Mouse (Mus musculus) forebrain, embryonic 15.5 days (tissue): ENCODE data around the gene Gm27021. TPM values are rescaled to one million over a fixed set of nuclear protein-coding genes. Genes with fewer than 3 reads are reported as not detected.

Source experiments
- ATAC-seq: fragments of 200-750 bp; cut with Nextera tagmentation; replicated peaks from 2 replicates; pipeline ENCODE4 v1.8.0; 2017; ENCODE audit warnings: mild to moderate bottlenecking, moderate TSS enrichment, moderate library complexity
- H3K27ac ChIP-seq: fragments of 300-500 bp; sonication (generic); replicated peaks from 2 replicates; pipeline ENCODE4 v1.5.1; 2015; ENCODE audit warnings: mild to moderate bottlenecking, inconsistent platforms
- H3K27me3 ChIP-seq: fragments of 300-500 bp; sonication (generic); 2 replicates; pipeline ENCODE4 v1.6.1; 2015; ENCODE audit warnings: inconsistent platforms
- H3K36me3 ChIP-seq: fragments of 300-500 bp; sonication (generic); 2 replicates; pipeline ENCODE4 v1.6.1; 2015; ENCODE audit warnings: mild to moderate bottlenecking, inconsistent platforms
- H3K4me1 ChIP-seq: fragments of 300-500 bp; sonication (generic); 2 replicates; pipeline ENCODE4 v1.6.1; 2015; ENCODE audit warnings: inconsistent platforms
- H3K4me2 ChIP-seq: fragments of 300-500 bp; sonication (generic); replicated peaks from 2 replicates; pipeline ENCODE4 v1.6.1; 2015; ENCODE audit warnings: mild to moderate bottlenecking, inconsistent platforms
- H3K4me3 ChIP-seq: fragments of 300-500 bp; sonication (generic); 2 replicates; pipeline ENCODE4 v1.5.1; 2015; ENCODE audit warnings: mild to moderate bottlenecking, inconsistent platforms
- H3K9ac ChIP-seq: fragments of 300-500 bp; sonication (generic); replicated peaks from 2 replicates; pipeline ENCODE4 v1.6.1; 2015; ENCODE audit warnings: mild to moderate bottlenecking, inconsistent platforms
- H3K9me3 ChIP-seq: fragments of 300-500 bp; sonication (generic); 2 replicates; pipeline ENCODE4 v1.6.1; 2016; ENCODE audit warnings: inconsistent platforms
- WGBS: fragments of 180-500 bp; shearing (Covaris S2); methylation state at CpG from one replicate; pipeline ENCODE4 v1.1.7; 2015; ENCODE audit warnings: mixed read lengths; 5-methylcytosine and 5-hydroxymethylcytosine counted together
- polyA plus RNA-seq: library from polyadenylated mRNA; unstranded; fragments of >200 nt; fragmentation: Nextera tagmentation; extraction: Ambion mirVana; gene quantifications from 2 replicates; pipeline ENCODE4 v1.2.1, GENCODE M21; 2015

Gene Gm27021
- polyA plus RNA-seq, 1 experiment from 2014 or later, result 6.6 TPM

DNA sequence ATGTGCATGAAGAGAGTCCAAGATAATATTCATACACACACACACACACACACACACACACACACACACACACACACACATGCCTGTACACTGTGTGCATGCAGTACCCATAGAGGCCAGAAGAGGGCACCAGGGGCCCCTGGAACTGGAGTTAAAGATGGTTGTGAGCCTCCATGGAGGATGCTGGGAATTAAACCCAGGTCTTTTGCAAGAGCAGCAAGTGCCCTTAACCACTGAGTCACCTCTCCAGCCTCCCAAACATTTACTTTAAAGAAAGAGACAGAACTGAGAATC is 30.0 kb upstream of the Gm27021 start:
- no peak overlapping the region for H3K9ac ChIP-seq
- no peaks in the 10 kb centered on the region for H3K27me3 ChIP-seq
- no peaks in the 10 kb centered on the region for H3K36me3 ChIP-seq
- peaks cover 8% of the 10 kb centered on the region for H3K4me1 ChIP-seq
- no peak overlapping the region for H3K4me3 ChIP-seq
- no peak overlapping the region for H3K27ac ChIP-seq
- H3K4me2 ChIP-seq, result no peak overlapping the region
- no peaks in the 10 kb centered on the region for H3K9me3 ChIP-seq
- ATAC-seq, result no peak

GRCm38 (mm10) chr8:120697154-120697978 is 29.5 kb upstream of the Gm27021 start:
- no peaks in the 10 kb centered on the region for H3K9me3 ChIP-seq
- H3K9ac ChIP-seq, result no peak overlapping the region
- no peaks in the 10 kb centered on the region for H3K36me3 ChIP-seq
- ATAC-seq, result no peak
- H3K4me2 ChIP-seq, result no peak overlapping the region
- no peak overlapping the region for H3K4me3 ChIP-seq
- WGBS, result 77% methylated on average over 17 of the region's 17 CpGs
- no peaks in the 10 kb centered on the region for H3K27me3 ChIP-seq
- no peak overlapping the region for H3K27ac ChIP-seq
- H3K4me1 ChIP-seq, result peaks cover 8% of the 10 kb centered on the region

GRCm38 (mm10) chr8:120696401-120697153 is 28.7 kb upstream of the Gm27021 start:
- Histone ChIP-seq H3K9ac (no peak overlapping the region), H3K4me3 (no peak overlapping the region), H3K36me3 (no peaks in the 10 kb centered on the region), H3K4me1 (peaks cover 8% of the 10 kb centered on the region), H3K27ac (no peak overlapping the region), H3K9me3 (no peaks in the 10 kb centered on the region), H3K27me3 (no peaks in the 10 kb centered on the region), H3K4me2 (no peak overlapping the region)
- ATAC-seq, result no peak
- 63% methylated on average over 13 of the region's 13 CpGs for WGBS

- H3K4me3 ChIP-seq, result no peak overlapping the region
- H3K9me3 ChIP-seq, result no peaks in the 10 kb centered on the region
- H3K36me3 ChIP-seq, result no peaks in the 10 kb centered on the region
- peaks cover 8% of the 10 kb centered on the region for H3K4me1 ChIP-seq
- no peak overlapping the region for H3K27ac ChIP-seq
- H3K9ac ChIP-seq, result no peak overlapping the region
- WGBS, result 57% methylated on average over 22 of the region's 22 CpGs
- no peaks in the 10 kb centered on the region for H3K27me3 ChIP-seq
- no peak for ATAC-seq
- no peak overlapping the region for H3K4me2 ChIP-seq
These were observed 26.1 kb upstream of the Gm27021 start for GRCm38 (mm10) chr8:120693861-120694493.

- Histone ChIP-seq H3K4me1 (peaks cover 8% of the 10 kb centered on the region), H3K4me2 (no peak overlapping the region), H3K9ac (no peak overlapping the region), H3K36me3 (no peaks in the 10 kb centered on the region), H3K27ac (no peak overlapping the region), H3K4me3 (no peak overlapping the region), H3K27me3 (no peaks in the 10 kb centered on the region), H3K9me3 (no peaks in the 10 kb centered on the region)
- ATAC-seq, result no peak
- WGBS, result 77% methylated on average over 4 of the region's 4 CpGs
These were observed 25.1 kb upstream of the Gm27021 start for GRCm38 (mm10) chr8:120692934-120693333.

- 90% methylated on average over 7 of the region's 7 CpGs for WGBS
- no peak overlapping the region for H3K4me3 ChIP-seq
- no peak for ATAC-seq
- H3K27ac ChIP-seq, result no peak overlapping the region
- H3K4me2 ChIP-seq, result no peak overlapping the region
- H3K4me1 ChIP-seq, result no peaks in the 10 kb centered on the region
- no peaks in the 10 kb centered on the region for H3K27me3 ChIP-seq
- H3K9me3 ChIP-seq, result no peaks in the 10 kb centered on the region
- H3K9ac ChIP-seq, result no peak overlapping the region
- H3K36me3 ChIP-seq, result no peaks in the 10 kb centered on the region
These were observed 20.6 kb upstream of the Gm27021 start for GRCm38 (mm10) chr8:120688511-120688910.

GRCm38 (mm10) chr8:120687786-120688185 is 19.9 kb upstream of the Gm27021 start:
- Histone ChIP-seq H3K4me2 (no peak overlapping the region), H3K4me1 (no peaks in the 10 kb centered on the region), H3K27ac (no peak overlapping the region), H3K36me3 (no peaks in the 10 kb centered on the region), H3K9ac (no peak overlapping the region), H3K27me3 (no peaks in the 10 kb centered on the region), H3K4me3 (no peak overlapping the region), H3K9me3 (no peaks in the 10 kb centered on the region)
- 79% methylated on average over 8 of the region's 8 CpGs for WGBS
- no peak for ATAC-seq

DNA sequence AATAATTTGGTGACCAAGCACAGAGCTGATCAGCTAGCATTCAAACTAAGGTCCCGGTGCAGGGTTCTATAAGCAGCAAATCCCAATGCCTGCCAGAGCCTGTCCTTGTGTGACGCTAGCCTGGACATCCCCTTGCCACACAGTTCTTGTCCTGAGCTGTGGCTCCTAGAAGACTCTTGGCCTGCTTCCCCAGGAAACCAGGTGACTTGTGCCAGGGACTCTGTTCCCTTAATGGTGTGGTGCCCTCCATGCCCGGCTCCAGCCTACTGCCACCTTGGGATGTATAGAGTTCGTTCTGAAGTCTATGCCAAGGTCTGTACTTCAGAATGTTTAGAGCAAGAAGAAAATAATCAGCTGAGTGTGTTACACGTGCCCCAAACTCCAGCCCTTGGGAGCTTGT is 18.7 kb upstream of the Gm27021 start:
- ATAC-seq, result no peak

DNA sequence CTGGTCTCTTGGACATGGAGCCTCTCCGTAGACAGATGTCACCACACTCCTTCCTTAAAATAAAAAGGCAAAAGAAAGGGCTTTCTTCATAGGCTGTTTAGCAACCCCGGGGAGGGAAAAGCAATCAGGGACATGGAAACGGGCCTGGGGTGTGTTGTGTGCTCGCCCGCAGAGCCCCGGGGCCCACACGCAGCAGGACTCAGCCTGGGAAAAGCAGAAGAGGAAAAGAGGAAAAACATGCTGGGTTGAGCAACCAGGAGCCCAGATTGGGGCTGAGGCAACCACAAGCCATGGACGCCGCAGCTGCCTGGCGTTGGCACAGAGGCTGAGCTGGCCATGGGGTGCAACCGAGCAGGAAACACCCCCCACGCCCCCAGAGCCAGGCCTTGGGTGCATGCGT is 18.2 kb upstream of the Gm27021 start:
- Histone ChIP-seq H3K36me3 (no peaks in the 10 kb centered on the region), H3K27ac (no peak overlapping the region), H3K4me1 (no peaks in the 10 kb centered on the region), H3K4me2 (no peak overlapping the region), H3K9me3 (no peaks in the 10 kb centered on the region), H3K9ac (no peak overlapping the region), H3K27me3 (no peaks in the 10 kb centered on the region), H3K4me3 (no peak overlapping the region)
- WGBS, result 86% methylated on average over 13 of the region's 13 CpGs
- no peak for ATAC-seq

More for the DNA sequence above, 18.7 kb upstream of the Gm27021 start:
- H3K4me1 ChIP-seq, result no peaks in the 10 kb centered on the region
- H3K4me2 ChIP-seq, result no peak overlapping the region
- no peaks in the 10 kb centered on the region for H3K36me3 ChIP-seq
- no peak overlapping the region for H3K27ac ChIP-seq
- no peaks in the 10 kb centered on the region for H3K9me3 ChIP-seq
- no peak overlapping the region for H3K4me3 ChIP-seq
- no peaks in the 10 kb centered on the region for H3K27me3 ChIP-seq
- H3K9ac ChIP-seq, result no peak overlapping the region
- 86% methylated on average over 5 of the region's 5 CpGs for WGBS

DNA sequence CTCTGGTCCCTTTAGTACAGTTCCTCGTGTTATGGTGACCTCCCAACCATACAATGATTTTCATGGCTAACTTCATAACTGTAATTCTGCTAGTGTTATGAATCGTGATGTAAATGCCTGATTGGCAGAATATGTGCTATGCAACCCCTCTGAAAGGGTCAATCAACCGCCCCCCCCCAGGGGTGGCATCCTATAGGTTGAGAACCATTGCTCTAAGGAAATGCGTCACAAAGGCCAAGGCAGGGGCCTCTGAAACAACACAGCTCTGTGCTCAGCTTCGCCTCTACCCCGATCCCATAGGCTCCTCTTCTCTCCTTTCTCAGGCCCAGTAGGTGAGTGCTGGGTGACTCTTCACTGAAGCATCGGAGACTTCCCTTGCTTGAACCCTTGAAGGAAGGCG is 17.7 kb upstream of the Gm27021 start:
- no peak overlapping the region for H3K9ac ChIP-seq
- 73% methylated on average over 8 of the region's 8 CpGs for WGBS
- H3K36me3 ChIP-seq, result no peaks in the 10 kb centered on the region

GRCm38 (mm10) chr8:120685097-120685496 is 17.2 kb upstream of the Gm27021 start:
- H3K4me3 ChIP-seq, result no peak overlapping the region
- ATAC-seq, result no peak
- H3K27me3 ChIP-seq, result no peaks in the 10 kb centered on the region
- no peak overlapping the region for H3K9ac ChIP-seq
- no peaks in the 10 kb centered on the region for H3K9me3 ChIP-seq
- 85% methylated on average over 5 of the region's 5 CpGs for WGBS
- no peak overlapping the region for H3K27ac ChIP-seq
- no peaks in the 10 kb centered on the region for H3K4me1 ChIP-seq
- H3K4me2 ChIP-seq, result no peak overlapping the region
- no peaks in the 10 kb centered on the region for H3K36me3 ChIP-seq

More for the DNA sequence above, 17.7 kb upstream of the Gm27021 start:
- no peaks in the 10 kb centered on the region for H3K4me1 ChIP-seq
- H3K27me3 ChIP-seq, result no peaks in the 10 kb centered on the region
- H3K4me2 ChIP-seq, result no peak overlapping the region
- no peaks in the 10 kb centered on the region for H3K9me3 ChIP-seq
- ATAC-seq, result no peak
- H3K4me3 ChIP-seq, result no peak overlapping the region
- no peak overlapping the region for H3K27ac ChIP-seq

DNA sequence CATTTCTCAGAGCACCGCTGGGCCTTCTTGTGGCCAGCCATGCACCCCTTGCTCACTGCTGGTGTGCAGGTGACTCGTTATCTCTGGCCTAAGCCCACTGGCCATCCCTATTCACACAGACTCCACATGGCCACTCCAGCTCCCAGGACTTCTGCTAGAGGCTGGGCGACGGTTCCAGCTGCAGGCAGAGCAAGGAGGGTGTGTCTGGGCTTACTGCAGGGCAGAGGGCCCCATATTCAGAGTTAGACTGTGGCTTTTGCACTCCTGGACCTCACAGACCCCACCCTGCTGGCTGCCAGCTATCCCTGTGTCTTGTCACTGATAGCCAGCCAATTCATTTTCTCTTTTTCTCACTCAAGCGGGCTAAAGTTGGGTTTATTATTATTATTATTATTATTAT is 16.2 kb upstream of the Gm27021 start:
- ATAC-seq, result no peak
- Histone ChIP-seq H3K9me3 (no peaks in the 10 kb centered on the region), H3K27ac (no peak overlapping the region), H3K9ac (no peak overlapping the region), H3K4me3 (no peak overlapping the region), H3K27me3 (no peaks in the 10 kb centered on the region), H3K4me2 (no peak overlapping the region), H3K4me1 (no peaks in the 10 kb centered on the region), H3K36me3 (no peaks in the 10 kb centered on the region)
- WGBS, result 54% methylated on average over 5 of the region's 5 CpGs
